In genomic region chr4:33031195-33031960, GRCm38 (mm10) we compare ENCODE assay signal across 8 mouse cellular contexts. TPM values are rescaled to one million over a fixed set of nuclear protein-coding genes. Genes with fewer than 3 reads are reported as not detected.
A peak's percentile ranks its signal among the peaks of the same experiment; 100 is the strongest.
DNase-seq lines count a peak whose midpoint lies in the region; ATAC-seq and TF ChIP-seq lines count a peak whose summit lies in the region.

Ube2j1 (plus strand) TSS chr4:33031416.

- peak within 1 kb of the TSS; percentile 95 for H3K4me3 ChIP-seq in cortical plate, adult 2 months (ENCODE audit: insufficient read depth, low read length)

- TF ChIP-seq CTCF in cortical plate, adult 2 months (IDR thresholded peaks at IDR 0.05; ENCODE audit: extremely low read depth, insufficient read depth, low read length) = no peak

- peak; percentile 89 for DNase-seq in gastrocnemius, postnatal 10 days
- peak; percentile 88 for DNase-seq in induced T-regulatory cell, adult 2 months (ENCODE audit: low read depth)
- DNase-seq in left cerebral cortex, adult 9 months (ENCODE audit: low spot score in 2 of 2) = peak; percentile 66 to 84
- peak; percentile 89 for DNase-seq in right cerebral cortex, postnatal 14 days
- peak; percentile 82 to 91 for DNase-seq in urinary bladder, postnatal 36 days (ENCODE audit: low spot score in 2 of 2)

- peaks cover 8% of the 10 kb centered on the region; the same call in 1 of the 2 replicates for H3K4me1 ChIP-seq in cortical plate, adult 2 months (ENCODE audit: control insufficient read depth, insufficient read depth, low read length)

- H3K27ac ChIP-seq in cortical plate, adult 2 months (ENCODE audit: insufficient read depth, low read length) = peak within 1 kb of the TSS; percentile 85

- peak; percentile 75 for ATAC-seq in activated CD4-positive, CD25-positive, alpha-beta regulatory T cell, adult 4 months
- peak; percentile 90 for ATAC-seq in megakaryocyte progenitor cell, adult 5-6 weeks (replicated peaks; ENCODE audit: poor library complexity)

- TF ChIP-seq POLR2A in cortical plate, adult 2 months (IDR thresholded peaks at IDR 0.05; ENCODE audit: extremely low read depth, insufficient read depth, low read length) = peak; percentile 66; the same call in 1 of the 2 replicates

RNA-seq across cellular contexts. Expression of gene Ube2j1, which starts in this region (rescaled TPM):
- 10 to 100 TPM; 41.9 to 42.7 TPM for polyA plus RNA-seq in activated CD4-positive, CD25-positive, alpha-beta regulatory T cell, adult 4 months (2017; shearing (Covaris generic))
- polyA plus RNA-seq in cortical plate, adult 2 months (2012; rRNA removed) = 55.5 and 58.2 TPM in 2 replicates
- 10 to 100 TPM; 60.1 to 66.0 TPM for total RNA-seq in gastrocnemius, postnatal 10 days (2021)
- 52.8 and 54.9 TPM in 2 replicates for total RNA-seq in megakaryocyte progenitor cell, adult 5-6 weeks (2015)
- total RNA-seq in megakaryocyte progenitor cell, adult 5-6 weeks (2017) = 48.5 and 48.9 TPM in 2 replicates

Comparison
In these comparisons a context has a peak if more than half of its experiments do, and no peak if none do; other contexts are left out.
1. Peak in every context shown above with its lines: DNase-seq, ATAC-seq, H3K4me3 ChIP-seq and H3K27ac ChIP-seq.